Mouse (Mus musculus): ENCODE data around the gene Slc7a12. TPM values are rescaled to one million over a fixed set of nuclear protein-coding genes. Genes with fewer than 3 reads are reported as not detected.

The Slc7a12 gene
- not detected in 2 replicates for polyA plus RNA-seq (2015; fragmentation: Nextera tagmentation; extraction: Ambion mirVana)

- no peak within 1 kb of the TSS for H3K9ac ChIP-seq (replicated peaks)
- ATAC-seq (replicated peaks): no peak
- no peak within 1 kb of the TSS for H3K4me3 ChIP-seq
- no peak within 1 kb of the TSS for H3K27ac ChIP-seq (replicated peaks)
- H3K27me3 ChIP-seq: no peaks in the 10 kb centered on the region
- no peaks in the 10 kb centered on the region for H3K36me3 ChIP-seq
- no peak within 1 kb of the TSS for H3K4me2 ChIP-seq (replicated peaks)
- H3K4me1 ChIP-seq: no peaks in the 10 kb centered on the region
- no peaks in the 10 kb centered on the region for H3K9me3 ChIP-seq
Measured at GRCm38 (mm10) chr3:14480397-14480796, at the start of gene Slc7a12. Gene Slc7a12, plus strand, starts transcription at chr3:14480697.

GRCm38 (mm10) chr3:14432381-14432780 is 48.1 kb upstream of the Slc7a12 start:
- H3K36me3 ChIP-seq: no peaks in the 10 kb centered on the region

GRCm38 (mm10) chr3:14446015-14446414 is 34.5 kb upstream of the Slc7a12 start:
- 88% methylated on average over 4 of the region's 4 CpGs for WGBS
- H3K27ac ChIP-seq (replicated peaks): no peak overlapping the region

More at GRCm38 (mm10) chr3:14432381-14432780, 48.1 kb upstream of the Slc7a12 start:
- Histone ChIP-seq H3K4me2 (replicated peaks) (no peak overlapping the region), H3K9me3 (no peaks in the 10 kb centered on the region), H3K27me3 (no peaks in the 10 kb centered on the region), H3K4me1 (no peaks in the 10 kb centered on the region), H3K4me3 (no peak overlapping the region), H3K27ac (replicated peaks) (no peak overlapping the region), H3K9ac (replicated peaks) (no peak overlapping the region)
- 94% methylated on average over 1 of the region's 1 CpGs for WGBS
- ATAC-seq (replicated peaks): no peak

GRCm38 (mm10) chr3:14446691-14447090 is 33.8 kb upstream of the Slc7a12 start:
- Histone ChIP-seq H3K9me3 (no peaks in the 10 kb centered on the region), H3K4me2 (replicated peaks) (no peak overlapping the region), H3K27me3 (no peaks in the 10 kb centered on the region), H3K27ac (replicated peaks) (no peak overlapping the region), H3K4me3 (no peak overlapping the region), H3K4me1 (no peaks in the 10 kb centered on the region), H3K9ac (replicated peaks) (no peak overlapping the region), H3K36me3 (no peaks in the 10 kb centered on the region)
- ATAC-seq (replicated peaks): no peak
- 87% methylated on average over 4 of the region's 4 CpGs for WGBS

More at GRCm38 (mm10) chr3:14446015-14446414, 34.5 kb upstream of the Slc7a12 start:
- no peak overlapping the region for H3K4me2 ChIP-seq (replicated peaks)
- ATAC-seq (replicated peaks): no peak
- no peaks in the 10 kb centered on the region for H3K27me3 ChIP-seq
- no peaks in the 10 kb centered on the region for H3K4me1 ChIP-seq
- no peak overlapping the region for H3K9ac ChIP-seq (replicated peaks)
- no peaks in the 10 kb centered on the region for H3K9me3 ChIP-seq
- H3K4me3 ChIP-seq: no peak overlapping the region
- no peaks in the 10 kb centered on the region for H3K36me3 ChIP-seq

Other genes with a start within 250 kb of the Slc7a12 start
- gene 1810022K09Rik, start 130.6 kb downstream of the Slc7a12 start, polyA plus RNA-seq (2015; fragmentation: Nextera tagmentation; extraction: Ambion mirVana): 374 and 428 TPM in 2 replicates
- gene Car13, start 161.0 kb downstream of the Slc7a12 start, polyA plus RNA-seq (2015; fragmentation: Nextera tagmentation; extraction: Ambion mirVana): 0.67 and 1.0 TPM in 2 replicates